Mouse (Mus musculus): ENCODE data around the gene Rasal2. TPM values are rescaled to one million over a fixed set of nuclear protein-coding genes. Genes with fewer than 3 reads are reported as not detected.
A peak's percentile ranks its signal among the peaks of the same experiment; 100 is the strongest.

The Rasal2 gene
- polyA plus RNA-seq, 1 experiment from 2014 or later: 42.4 TPM

GRCm38 (mm10) chr1:157299559-157299958 is 112.8 kb downstream of the Rasal2 start:
- H3K9me3 ChIP-seq: no peaks in the 10 kb centered on the region
- WGBS: 85% methylated on average over 2 of the region's 2 CpGs
- H3K4me3 ChIP-seq: no peak overlapping the region
- H3K27ac ChIP-seq (replicated peaks): no peak overlapping the region
- no peaks in the 10 kb centered on the region for H3K4me1 ChIP-seq (replicated peaks)
- no peak overlapping the region for H3K9ac ChIP-seq
- no peak overlapping the region for H3K4me2 ChIP-seq
- peaks cover 5% of the 10 kb centered on the region; the same call in 1 of the 2 replicates for H3K36me3 ChIP-seq
- no peak for ATAC-seq (ENCODE audit: low FRiP score, low read depth)
- H3K27me3 ChIP-seq: no peaks in the 10 kb centered on the region

- Histone ChIP-seq H3K27me3 (no peaks in the 10 kb centered on the region), H3K9me3 (no peaks in the 10 kb centered on the region), H3K4me1 (replicated peaks) (no peaks in the 10 kb centered on the region), H3K4me3 (no peak overlapping the region), H3K36me3 (peaks cover 5% of the 10 kb centered on the region; the same call in 1 of the 2 replicates), H3K4me2 (no peak overlapping the region), H3K9ac (no peak overlapping the region), H3K27ac (replicated peaks) (no peak overlapping the region)
- WGBS: 88% methylated on average over 2 of the region's 2 CpGs
- ATAC-seq (ENCODE audit: low FRiP score, low read depth): no peak
These were observed 113.4 kb downstream of the Rasal2 start for GRCm38 (mm10) chr1:157298990-157299389.

DNA sequence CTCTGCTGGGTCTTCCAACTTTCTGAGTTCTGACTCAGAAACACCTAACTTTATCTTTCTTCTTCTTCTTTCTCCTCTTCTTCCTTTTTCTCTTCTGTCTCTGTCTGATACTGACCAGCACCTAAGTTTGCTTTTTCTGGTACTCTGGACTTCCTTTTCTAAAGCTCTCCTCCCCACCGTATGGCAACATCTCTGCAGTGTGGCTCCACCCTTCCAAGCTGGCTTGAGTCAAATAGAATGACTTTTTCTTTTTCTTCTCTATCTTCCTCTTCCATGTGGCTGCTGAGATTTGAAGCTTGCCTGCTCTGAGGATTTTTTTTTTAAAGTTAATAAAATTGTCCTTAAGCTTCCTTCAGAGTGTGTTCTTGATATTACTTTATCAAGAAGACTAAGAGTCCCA is 115.3 kb downstream of the Rasal2 start:
- Histone ChIP-seq H3K36me3 (peaks cover 5% of the 10 kb centered on the region; the same call in 1 of the 2 replicates), H3K27ac (replicated peaks) (no peak overlapping the region), H3K4me2 (no peak overlapping the region), H3K27me3 (no peaks in the 10 kb centered on the region), H3K9me3 (no peaks in the 10 kb centered on the region), H3K4me1 (replicated peaks) (no peaks in the 10 kb centered on the region), H3K4me3 (no peak overlapping the region), H3K9ac (no peak overlapping the region)
- ATAC-seq (ENCODE audit: low FRiP score, low read depth): no peak
- 90% methylated on average over 1 of the region's 1 CpGs for WGBS

GRCm38 (mm10) chr1:157295868-157296267 is 116.5 kb downstream of the Rasal2 start:
- 90% methylated on average over 3 of the region's 3 CpGs for WGBS
- Histone ChIP-seq H3K27me3 (no peaks in the 10 kb centered on the region), H3K4me2 (no peak overlapping the region), H3K9me3 (no peaks in the 10 kb centered on the region), H3K9ac (no peak overlapping the region), H3K27ac (replicated peaks) (no peak overlapping the region), H3K4me3 (no peak overlapping the region), H3K4me1 (replicated peaks) (no peaks in the 10 kb centered on the region), H3K36me3 (peaks cover 5% of the 10 kb centered on the region; the same call in 1 of the 2 replicates)
- no peak for ATAC-seq (ENCODE audit: low FRiP score, low read depth)

GRCm38 (mm10) chr1:157290173-157290572 is 122.2 kb downstream of the Rasal2 start:
- Histone ChIP-seq H3K27ac (replicated peaks) (no peak overlapping the region), H3K4me2 (no peak overlapping the region), H3K27me3 (no peaks in the 10 kb centered on the region), H3K4me1 (replicated peaks) (no peaks in the 10 kb centered on the region), H3K9ac (no peak overlapping the region), H3K4me3 (no peak overlapping the region), H3K36me3 (no peaks in the 10 kb centered on the region), H3K9me3 (no peaks in the 10 kb centered on the region)
- no peak for ATAC-seq (ENCODE audit: low FRiP score, low read depth)
- 86% methylated on average over 2 of the region's 2 CpGs for WGBS

DNA sequence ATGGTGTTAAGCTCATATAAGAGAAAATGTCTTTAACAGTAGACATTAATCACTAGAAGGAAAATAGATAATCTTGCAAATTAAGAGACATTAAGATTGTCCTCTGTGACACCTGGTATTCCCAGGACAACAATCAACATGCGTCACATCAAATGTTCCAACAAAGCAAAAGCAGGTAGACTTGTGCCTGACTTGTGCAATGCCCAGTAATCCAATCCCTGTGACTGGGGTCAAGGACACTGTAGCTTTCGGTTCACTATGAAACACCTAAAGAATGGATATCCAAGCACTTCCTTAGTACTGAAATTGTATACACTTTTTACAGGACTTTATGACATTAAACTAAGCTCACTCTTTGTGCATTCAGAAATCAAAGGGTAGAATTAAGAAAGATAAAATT is 123.1 kb downstream of the Rasal2 start:
- H3K36me3 ChIP-seq: no peaks in the 10 kb centered on the region
- no peak overlapping the region for H3K4me2 ChIP-seq
- no peak overlapping the region for H3K27ac ChIP-seq (replicated peaks)
- H3K9ac ChIP-seq: no peak overlapping the region
- no peaks in the 10 kb centered on the region for H3K4me1 ChIP-seq (replicated peaks)
- WGBS: 81% methylated on average over 2 of the region's 2 CpGs
- no peak overlapping the region for H3K4me3 ChIP-seq
- no peaks in the 10 kb centered on the region for H3K27me3 ChIP-seq
- ATAC-seq (ENCODE audit: low FRiP score, low read depth): no peak
- no peaks in the 10 kb centered on the region for H3K9me3 ChIP-seq

DNA sequence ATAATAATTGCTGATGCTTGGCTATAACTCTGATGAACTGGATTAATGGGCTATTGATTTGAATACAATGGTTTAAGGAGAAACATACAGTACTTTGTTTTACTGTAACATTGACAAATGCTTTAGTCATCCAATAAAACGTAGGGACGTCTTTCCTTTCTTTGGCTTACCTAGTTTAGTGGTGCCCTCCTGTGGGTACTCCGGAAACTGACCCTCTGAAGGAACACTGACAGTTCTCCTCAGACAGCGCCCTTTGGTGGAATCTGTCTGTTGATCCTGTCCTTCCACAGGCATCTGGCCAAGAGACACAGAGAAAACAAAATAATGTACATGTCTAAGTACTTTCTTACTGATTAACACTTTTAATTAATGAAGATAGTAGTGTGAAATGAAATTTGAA is 125.8 kb downstream of the Rasal2 start:
- H3K27me3 ChIP-seq: no peaks in the 10 kb centered on the region
- WGBS: 11% methylated on average over 4 of the region's 4 CpGs
- no peak overlapping the region for H3K4me2 ChIP-seq
- H3K9ac ChIP-seq: no peak overlapping the region
- H3K27ac ChIP-seq (replicated peaks): no peak overlapping the region
- H3K4me3 ChIP-seq: no peak overlapping the region
- H3K36me3 ChIP-seq: no peaks in the 10 kb centered on the region
- no peaks in the 10 kb centered on the region for H3K4me1 ChIP-seq (replicated peaks)
- no peak for ATAC-seq (ENCODE audit: low FRiP score, low read depth)
- H3K9me3 ChIP-seq: no peaks in the 10 kb centered on the region

DNA sequence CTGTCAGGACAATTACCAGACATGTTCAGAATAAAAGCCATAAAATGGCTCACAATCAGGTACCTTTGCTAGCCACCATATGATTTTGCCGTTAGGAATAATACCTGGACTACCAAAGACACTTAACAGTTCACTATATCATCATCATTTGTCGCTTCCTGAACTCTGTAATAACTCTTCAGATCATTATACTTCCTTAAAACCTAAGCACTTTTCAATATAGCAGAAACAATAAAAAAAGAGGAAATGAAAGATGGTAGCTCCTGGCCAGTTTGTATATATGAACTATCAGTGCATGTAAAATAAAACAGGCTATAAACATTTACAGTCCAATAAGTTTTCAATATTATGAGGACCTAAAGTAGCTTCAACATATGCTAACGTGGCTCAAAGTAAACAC is 127.0 kb downstream of the Rasal2 start:
- ATAC-seq (ENCODE audit: low FRiP score, low read depth): no peak
- Histone ChIP-seq H3K36me3 (no peaks in the 10 kb centered on the region), H3K9ac (no peak overlapping the region), H3K4me1 (replicated peaks) (no peaks in the 10 kb centered on the region), H3K4me3 (no peak overlapping the region), H3K27me3 (no peaks in the 10 kb centered on the region), H3K4me2 (no peak overlapping the region), H3K9me3 (no peaks in the 10 kb centered on the region), H3K27ac (replicated peaks) (no peak overlapping the region)
- 79% methylated on average over 3 of the region's 3 CpGs for WGBS

GRCm38 (mm10) chr1:157280781-157281180 is 131.6 kb downstream of the Rasal2 start:
- Histone ChIP-seq H3K4me1 (replicated peaks) (no peaks in the 10 kb centered on the region), H3K27me3 (no peaks in the 10 kb centered on the region), H3K4me2 (no peak overlapping the region), H3K9ac (no peak overlapping the region), H3K4me3 (no peak overlapping the region), H3K9me3 (no peaks in the 10 kb centered on the region), H3K27ac (replicated peaks) (no peak overlapping the region; the same call in 1 of the 2 replicates), H3K36me3 (no peaks in the 10 kb centered on the region)
- ATAC-seq (ENCODE audit: low FRiP score, low read depth): no peak

DNA sequence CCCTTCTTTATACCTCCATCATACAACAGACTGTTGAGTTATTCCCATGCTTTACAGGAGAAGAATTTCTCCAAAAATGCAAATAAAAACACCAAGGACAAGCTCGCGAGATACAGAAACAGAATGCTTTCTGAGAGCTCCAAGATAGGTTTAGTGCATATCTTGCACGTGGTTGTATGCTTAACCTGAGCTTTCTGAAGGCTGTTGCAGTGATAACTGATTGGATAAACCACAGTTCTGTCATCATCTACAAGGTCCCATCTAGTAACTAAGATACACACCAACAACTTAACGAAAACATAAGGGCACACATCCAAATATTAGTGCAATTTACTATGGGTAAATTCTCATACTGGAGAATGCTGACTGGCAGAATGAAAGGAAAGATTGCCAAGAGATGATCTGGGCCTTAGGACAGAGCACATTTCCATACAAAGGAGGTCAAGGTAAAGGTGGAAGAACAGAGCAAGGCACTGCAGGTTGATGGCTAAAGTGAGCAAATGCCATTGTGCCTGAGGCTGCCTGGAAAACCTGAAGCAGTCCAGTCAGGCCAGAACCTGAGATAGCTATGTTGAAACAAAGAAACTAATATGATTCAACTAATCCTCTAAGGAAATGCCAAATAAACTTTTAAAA is 136.6 kb downstream of the Rasal2 start:
- no peak for ATAC-seq (ENCODE audit: low FRiP score, low read depth)
- no peaks in the 10 kb centered on the region for H3K9me3 ChIP-seq
- H3K27me3 ChIP-seq: no peaks in the 10 kb centered on the region
- H3K36me3 ChIP-seq: no peaks in the 10 kb centered on the region
- H3K4me2 ChIP-seq: no peak overlapping the region
- no peak overlapping the region for H3K27ac ChIP-seq (replicated peaks)
- H3K4me3 ChIP-seq: no peak overlapping the region
- no peak overlapping the region for H3K9ac ChIP-seq
- WGBS: 92% methylated on average over 4 of the region's 4 CpGs
- no peaks in the 10 kb centered on the region for H3K4me1 ChIP-seq (replicated peaks)

- no peaks in the 10 kb centered on the region for H3K36me3 ChIP-seq
- 91% methylated on average over 3 of the region's 3 CpGs for WGBS
- H3K4me2 ChIP-seq: no peak overlapping the region
- no peak overlapping the region for H3K4me3 ChIP-seq
- ATAC-seq (ENCODE audit: low FRiP score, low read depth): no peak
- no peaks in the 10 kb centered on the region for H3K9me3 ChIP-seq
- H3K4me1 ChIP-seq (replicated peaks): no peaks in the 10 kb centered on the region
- no peak overlapping the region for H3K9ac ChIP-seq
- no peaks in the 10 kb centered on the region for H3K27me3 ChIP-seq
- H3K27ac ChIP-seq (replicated peaks): no peak overlapping the region
These were observed 144.5 kb downstream of the Rasal2 start for GRCm38 (mm10) chr1:157267894-157268293.

DNA sequence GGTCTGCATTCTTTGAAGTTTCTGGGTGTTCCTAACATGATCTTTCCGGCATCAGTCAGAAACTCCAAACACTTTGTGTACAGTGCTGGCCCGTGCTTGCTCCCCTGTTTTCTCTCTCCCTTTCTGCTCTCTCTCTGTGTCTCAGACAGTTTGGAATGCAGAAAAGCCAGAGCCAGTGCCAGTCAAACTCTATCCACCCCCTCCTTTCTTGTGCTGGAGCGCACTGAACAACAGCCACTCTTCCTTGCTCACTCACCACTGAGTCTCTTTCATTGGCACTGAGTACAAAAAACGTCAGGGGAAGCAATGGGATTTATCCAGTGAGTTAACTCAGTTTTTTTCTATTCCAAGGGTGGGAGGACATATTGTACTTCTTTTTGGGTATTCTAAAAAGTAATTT is 155.8 kb downstream of the Rasal2 start:
- peaks cover 10% of the 10 kb centered on the region for H3K4me1 ChIP-seq (replicated peaks)
- no peaks in the 10 kb centered on the region for H3K27me3 ChIP-seq
- H3K27ac ChIP-seq (replicated peaks): no peak overlapping the region; the same call in 1 of the 2 replicates
- peak; percentile 87 for ATAC-seq (ENCODE audit: low FRiP score, low read depth)
- H3K9ac ChIP-seq: no peak overlapping the region
- H3K4me2 ChIP-seq: no peak overlapping the region
- H3K9me3 ChIP-seq: no peaks in the 10 kb centered on the region
- H3K4me3 ChIP-seq: no peak overlapping the region
- no peaks in the 10 kb centered on the region for H3K36me3 ChIP-seq
- 11% methylated on average over 4 of the region's 4 CpGs for WGBS

GRCm38 (mm10) chr1:157255776-157256175 is 156.6 kb downstream of the Rasal2 start:
- H3K4me2 ChIP-seq: no peak overlapping the region
- H3K4me1 ChIP-seq (replicated peaks): peaks cover 10% of the 10 kb centered on the region
- no peaks in the 10 kb centered on the region for H3K9me3 ChIP-seq
- WGBS: 85% methylated on average over 1 of the region's 1 CpGs
- no peak overlapping the region for H3K27ac ChIP-seq (replicated peaks)
- no peak overlapping the region for H3K4me3 ChIP-seq
- no peak for ATAC-seq (ENCODE audit: low FRiP score, low read depth)
- no peaks in the 10 kb centered on the region for H3K36me3 ChIP-seq
- H3K9ac ChIP-seq: no peak overlapping the region
- H3K27me3 ChIP-seq: no peaks in the 10 kb centered on the region

Data from hindbrain, embryonic 15.5 days (tissue).